Mouse (Mus musculus) layer of hippocampus, postnatal 14 days (tissue): ENCODE data around the gene Sqor. TPM values are rescaled to one million over a fixed set of nuclear protein-coding genes. Genes with fewer than 3 reads are reported as not detected.

Experiments
- DNase-seq, 2 experiments: peaks; one replicate each; pipeline ENCODE4 v3.0.0; 2021 to 2022; ENCODE audit warnings: low spot score in 2 of 2, mixed read lengths in 1 of 2
- total RNA-seq, 2 experiments: library from RNA; stranded (reverse); gene quantifications; 2 replicates each; pipeline ENCODE4 v1.2.3; 2021

Gene Sqor
- total RNA-seq, 2 experiments from 2014 or later: 5.3 to 6.5 TPM

DNA sequence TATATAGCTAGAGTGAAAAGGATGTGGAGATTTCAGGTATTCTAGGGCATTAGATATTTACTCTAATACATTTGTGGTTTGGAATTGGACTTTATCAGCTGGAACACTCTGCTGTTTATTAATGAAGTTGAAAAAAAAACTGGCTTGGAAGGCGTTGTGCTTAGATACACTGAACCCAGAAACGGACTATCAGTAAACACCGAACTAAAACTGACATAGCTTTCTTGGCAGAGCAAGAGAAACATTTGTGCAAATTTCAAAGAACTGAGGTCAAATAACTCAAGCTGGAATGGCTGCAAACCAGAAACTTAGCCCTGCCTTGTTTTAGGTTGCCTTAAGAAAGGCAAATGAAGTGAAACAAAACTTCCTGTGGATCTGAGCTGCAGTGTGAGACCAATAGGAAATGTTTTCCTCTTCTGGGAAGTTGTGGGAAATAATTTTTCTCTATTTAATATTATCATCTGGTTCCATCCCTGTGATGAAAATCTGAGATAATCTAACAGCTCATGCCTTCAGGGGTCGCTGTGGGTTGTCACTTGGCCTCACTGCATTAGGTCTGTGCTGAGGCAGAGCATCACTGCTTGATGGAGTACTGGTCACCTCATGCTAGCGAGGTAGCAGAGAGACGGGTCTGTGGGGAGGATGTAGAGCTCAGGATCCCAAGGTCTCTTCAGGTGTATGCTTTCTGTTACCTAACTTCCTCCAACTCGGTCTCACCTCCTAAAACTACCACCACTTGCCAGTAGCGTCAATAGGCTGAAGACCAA lies 16.7 kb downstream of the Sqor start:
- no peak for DNase-seq

- DNase-seq: no peak
These were observed 18.7 kb downstream of the Sqor start for GRCm38 (mm10) chr2:122783730-122784129.

DNA sequence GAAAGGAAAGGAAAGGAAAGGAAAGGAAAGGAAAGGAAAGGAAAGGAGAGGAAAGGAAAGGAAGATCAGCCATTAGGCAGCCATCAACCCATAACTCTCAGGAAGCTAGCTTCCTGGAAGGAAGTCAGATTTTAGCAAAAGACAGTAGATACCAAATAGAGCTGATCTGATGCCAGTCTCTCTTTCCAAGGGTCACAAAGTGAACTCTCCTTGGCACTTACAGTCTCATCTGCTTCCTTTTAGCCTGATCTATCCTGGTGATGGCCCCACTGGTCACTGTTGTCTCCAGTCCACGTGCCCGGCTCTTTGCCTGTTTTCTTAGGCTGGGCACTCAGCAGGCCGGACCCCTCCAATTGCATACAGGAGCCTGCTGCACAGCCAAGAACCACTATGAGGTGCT lies 19.7 kb downstream of the Sqor start:
- DNase-seq: no peak

DNA sequence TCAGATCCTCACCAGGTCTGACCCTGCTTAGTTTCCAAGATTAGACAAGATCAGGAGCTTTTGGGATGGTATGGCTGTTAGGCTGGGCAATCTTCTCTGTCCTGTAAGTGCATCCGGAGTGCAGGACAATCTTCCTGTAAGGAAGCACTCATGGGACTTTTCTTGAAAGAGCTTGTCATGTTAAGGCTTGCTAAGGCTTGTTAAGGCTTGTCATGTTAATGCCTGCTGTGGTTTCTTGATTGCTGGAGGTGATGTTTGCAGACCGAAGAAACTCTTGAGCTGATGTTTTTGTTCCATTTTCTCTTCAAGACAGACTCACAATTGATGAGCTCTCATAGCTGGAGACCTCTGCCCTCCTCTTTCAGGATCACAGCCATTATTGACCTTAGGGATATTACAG lies 21.1 kb downstream of the Sqor start:
- DNase-seq: no peak

DNA sequence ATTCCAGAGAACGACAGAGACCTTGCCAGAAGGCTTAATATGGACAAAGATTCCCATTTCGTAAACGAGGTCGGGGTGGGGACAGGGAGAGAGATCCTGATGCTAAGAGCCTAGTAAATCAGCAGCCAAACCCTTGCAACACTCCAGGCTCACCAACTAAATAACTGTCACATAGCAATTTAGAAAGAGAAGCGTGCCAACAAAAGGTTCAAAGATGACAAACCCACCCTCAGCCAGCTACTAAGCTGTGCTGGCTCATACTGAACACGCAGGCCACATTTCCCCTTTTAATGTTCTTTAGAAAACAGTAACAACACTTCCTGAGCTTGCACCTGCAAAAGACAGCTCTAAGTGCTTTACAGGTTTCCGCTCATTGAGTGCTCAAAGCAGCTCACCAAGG lies 24.3 kb downstream of the Sqor start:
- no peak for DNase-seq

DNA sequence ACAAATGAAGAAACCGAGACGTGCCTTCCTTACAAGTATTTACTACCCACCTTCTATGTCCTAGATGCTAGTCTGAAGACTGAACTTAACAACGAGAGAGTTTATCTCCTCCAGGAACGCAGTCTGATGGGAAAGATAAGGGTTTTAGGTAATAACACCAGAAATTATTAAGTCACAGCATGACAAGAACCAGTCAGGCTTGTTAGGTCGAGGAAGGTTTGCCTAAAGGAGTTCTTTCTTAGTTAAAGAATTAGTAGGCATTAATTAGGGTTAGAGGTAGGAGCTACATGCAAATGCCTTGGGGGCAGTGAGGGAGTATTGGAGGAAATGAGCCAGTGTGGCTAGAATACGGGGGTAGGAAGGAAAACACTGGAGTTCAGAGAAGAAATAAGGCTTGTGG lies 24.7 kb downstream of the Sqor start:
- no peak for DNase-seq

- no peak for DNase-seq
These were observed 39.4 kb downstream of the Sqor start for GRCm38 (mm10) chr2:122804392-122804791.

GRCm38 (mm10) chr2:122806040-122806439 lies 41.0 kb downstream of the Sqor start:
- no peak for DNase-seq

- DNase-seq: no peak
These were observed 44.0 kb downstream of the Sqor start for GRCm38 (mm10) chr2:122809027-122809426.

- no peak for DNase-seq
These were observed 51.9 kb downstream of the Sqor start for GRCm38 (mm10) chr2:122816986-122817385.

DNA sequence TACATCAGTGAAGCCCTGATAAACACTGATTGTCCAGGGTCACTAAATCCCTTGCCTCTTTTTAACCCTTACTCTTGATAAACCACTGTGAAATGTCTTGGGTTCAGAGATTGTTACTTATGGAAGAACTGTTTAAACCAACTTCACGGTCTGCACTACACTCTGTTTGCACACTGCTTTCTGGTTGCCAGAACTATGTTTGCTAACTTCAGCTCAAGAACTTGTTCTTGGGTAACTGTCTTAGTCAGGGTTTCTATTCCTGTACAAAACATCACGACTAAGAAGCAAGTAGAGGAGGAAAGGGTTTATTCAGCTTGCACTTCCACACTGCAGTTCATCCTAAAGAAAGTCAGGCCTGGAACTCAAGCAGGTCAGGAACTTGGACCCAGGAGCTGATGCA lies 56.2 kb downstream of the Sqor start:
- DNase-seq: no peak

- peak; percentile 61 for DNase-seq
These were observed 60.6 kb downstream of the Sqor start for GRCm38 (mm10) chr2:122825406-122826236.

- peak in 1 of 2 experiments; percentile 29 for DNase-seq
These were observed 61.3 kb downstream of the Sqor start for GRCm38 (mm10) chr2:122826302-122826701.

- no peak for DNase-seq
These were observed 89.6 kb downstream of the Sqor start for GRCm38 (mm10) chr2:122854636-122855035.

DNA sequence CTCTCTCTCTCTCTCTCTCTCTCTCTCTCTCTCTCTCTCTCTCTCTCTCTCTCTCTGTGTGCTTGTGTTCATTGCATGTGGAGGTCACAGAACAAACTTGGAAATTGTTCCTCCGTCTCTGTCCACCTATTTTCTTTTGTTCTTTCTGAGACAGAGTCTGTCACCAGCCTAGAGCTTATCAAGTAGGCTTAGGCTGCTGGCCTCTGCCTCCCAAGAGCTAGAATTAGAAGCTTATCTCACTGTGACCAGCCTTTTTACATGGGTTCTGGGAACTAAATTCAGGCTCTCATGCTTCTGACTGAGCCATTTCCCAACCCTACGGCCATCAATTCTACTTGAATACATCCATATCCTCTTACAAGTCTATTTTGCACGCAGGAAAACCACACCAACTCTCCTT lies 90.3 kb downstream of the Sqor start:
- no peak for DNase-seq

Other genes starting within 250 kb of the Sqor start
- 10 to 100 TPM; 60.3 to 64.8 TPM for gene Gatm, start 153.9 kb upstream of the Sqor start, total RNA-seq
- gene AA467197, start 128.3 kb upstream of the Sqor start, total RNA-seq: not detected
- 10 to 100 TPM; 26.1 to 28.1 TPM for gene Slc30a4, start 62.6 kb upstream of the Sqor start, total RNA-seq
- gene Bloc1s6, start 26.7 kb upstream of the Sqor start, total RNA-seq: 10 to 100 TPM; 31.0 to 31.7 TPM